Mouse (Mus musculus) layer of hippocampus, adult 18-20 months (tissue): Measurements from ENCODE around the gene Olfr319. TPM values are rescaled to one million over a fixed set of nuclear protein-coding genes. Genes with fewer than 3 reads are reported as not detected.
"Not testable (repeated sequence)": the region's sequence is repeated elsewhere in the genome, so short reads cannot be mapped to it uniquely, and the experiment has no call there.

Source experiments
- DNase-seq, 2 experiments: peaks; one replicate each; pipeline ENCODE4 v3.0.0; 2022; ENCODE audit warnings: low spot score in 2 of 2
- long read RNA-seq: library from polyadenylated mRNA; stranded (forward); transcript quantifications from one replicate; pipeline ENCODE4 v2.0.0, GENCODE M21; 2021
- total RNA-seq, 2 experiments: library from RNA; stranded (reverse); gene quantifications; 2 replicates each; pipeline ENCODE4 v1.2.3; 2021

The Olfr319 gene
- total RNA-seq = not detected
- long read RNA-seq = 0 reads

- no peak for DNase-seq
These were observed at the start of gene Olfr319 for GRCm38 (mm10) chr11:58698862-58699261. Gene Olfr319 (plus strand): TSS chr11:58699162.

GRCm38 (mm10) chr11:58655151-58655550, 43.8 kb upstream of the Olfr319 start:
- no peak for DNase-seq

GRCm38 (mm10) chr11:58658596-58658995, 40.4 kb upstream of the Olfr319 start, which contains the start of gene Olfr322:
Gene Olfr322 (plus strand): TSS chr11:58658782.
- no peak for DNase-seq

- no peak for DNase-seq
These were observed 29.7 kb upstream of the Olfr319 start for GRCm38 (mm10) chr11:58669252-58669651.

- DNase-seq = no peak
These were observed 27.1 kb upstream of the Olfr319 start for GRCm38 (mm10) chr11:58671825-58672224.

GRCm38 (mm10) chr11:58680799-58681198, 18.2 kb upstream of the Olfr319 start, which contains the start of gene Olfr320:
Gene Olfr320 (plus strand): TSS chr11:58681099.
- DNase-seq = no peak

- no peak for DNase-seq
These were observed 10.1 kb downstream of the Olfr319 start for GRCm38 (mm10) chr11:58709086-58709485.

- not testable (repeated sequence) for DNase-seq
These were observed 18.8 kb downstream of the Olfr319 start for GRCm38 (mm10) chr11:58717723-58718122.

GRCm38 (mm10) chr11:58719701-58720100, 20.7 kb downstream of the Olfr319 start:
- DNase-seq = no peak

GRCm38 (mm10) chr11:58723914-58724313, 25.0 kb downstream of the Olfr319 start, which contains the start of gene Olfr318:
Gene Olfr318 (minus strand): TSS chr11:58724014.
- DNase-seq = no peak

GRCm38 (mm10) chr11:58727896-58728650, 29.1 kb downstream of the Olfr319 start:
- not testable (repeated sequence) for DNase-seq

- DNase-seq = peak; percentile 40 to 73
These were observed 34.4 kb downstream of the Olfr319 start for GRCm38 (mm10) chr11:58733372-58733771.

- DNase-seq = no peak
These were observed 39.9 kb downstream of the Olfr319 start, which contains the start of gene Olfr317 for GRCm38 (mm10) chr11:58738792-58739262. Gene Olfr317 (minus strand): TSS chr11:58739212.

- peak; percentile 47 to 53 for DNase-seq
These were observed 52.1 kb downstream of the Olfr319 start for GRCm38 (mm10) chr11:58751096-58751495.

- no peak for DNase-seq
These were observed 53.5 kb downstream of the Olfr319 start, which contains the start of gene Olfr316 for GRCm38 (mm10) chr11:58752434-58752833. Gene Olfr316 (plus strand): TSS chr11:58752734.

Other genes starting within 250 kb of the Olfr319 start
- gene Lypd9, start 246.2 kb upstream of the Olfr319 start, total RNA-seq = not detected
- not detected for gene Olfr30, start 236.9 kb upstream of the Olfr319 start, total RNA-seq
- gene Olfr332, start 206.6 kb upstream of the Olfr319 start, total RNA-seq = not detected
- not detected for gene Olfr331, start 196.6 kb upstream of the Olfr319 start, total RNA-seq
- not detected for gene Olfr330, start 164.3 kb upstream of the Olfr319 start, total RNA-seq
- not detected for gene Olfr329-ps, start 152.7 kb upstream of the Olfr319 start, total RNA-seq
- gene Olfr328, start 143.5 kb upstream of the Olfr319 start, total RNA-seq = under 1 TPM; 0.10 to 0.18 TPM
- gene Olfr224, start 128.6 kb upstream of the Olfr319 start, total RNA-seq = not detected
- gene Olfr325, start 121.4 kb upstream of the Olfr319 start, total RNA-seq = not detected
- not detected for gene Olfr324, start 104.0 kb upstream of the Olfr319 start, total RNA-seq
- not detected for gene 2210407C18Rik, start 83.1 kb upstream of the Olfr319 start, total RNA-seq
- gene Olfr323, start 68.7 kb upstream of the Olfr319 start, total RNA-seq = under 1 TPM in 1 of 2 experiments, not detected in 1; 0.15 TPM
- gene Trim58, start 58.7 kb upstream of the Olfr319 start, total RNA-seq = not detected
- gene Olfr322, start 40.4 kb upstream of the Olfr319 start, total RNA-seq = not detected
- not detected for gene Olfr320, start 18.1 kb upstream of the Olfr319 start, total RNA-seq
- gene Olfr318, start 24.9 kb downstream of the Olfr319 start, total RNA-seq = under 1 TPM in 1 of 2 experiments, not detected in 1; 0.08 TPM
- under 1 TPM in 1 of 2 experiments, not detected in 1; 0.10 TPM for gene Olfr317, start 40.0 kb downstream of the Olfr319 start, total RNA-seq
- gene Olfr316, start 53.6 kb downstream of the Olfr319 start, total RNA-seq = 1 to 10 TPM; 1.1 to 1.4 TPM
- not detected for gene Olfr315, start 74.0 kb downstream of the Olfr319 start, total RNA-seq
- gene Olfr314, start 83.8 kb downstream of the Olfr319 start, total RNA-seq = not detected
- gene Fam183b, start 102.8 kb downstream of the Olfr319 start, total RNA-seq = 1 to 10 TPM; 8.4 to 8.6 TPM
- gene Olfr313, start 115.8 kb downstream of the Olfr319 start, total RNA-seq = not detected
- not detected for gene Olfr312, start 130.1 kb downstream of the Olfr319 start, total RNA-seq
- gene Olfr311, start 140.1 kb downstream of the Olfr319 start, total RNA-seq = not detected
- gene Gm12258, start 148.0 kb downstream of the Olfr319 start, total RNA-seq = 10 to 100 TPM; 16.8 to 17.6 TPM
- gene 2810021J22Rik, start 168.1 kb downstream of the Olfr319 start, total RNA-seq = 10 to 100 TPM; 12.2 to 13.2 TPM
- 1 to 10 TPM; 9.5 to 9.6 TPM for gene Zfp39, start 205.1 kb downstream of the Olfr319 start, total RNA-seq
- gene Btnl10, start 218.7 kb downstream of the Olfr319 start, total RNA-seq = not detected
- gene Rnf187, start 239.8 kb downstream of the Olfr319 start, total RNA-seq = 100 to 1,000 TPM; 493 to 502 TPM
- 10 to 100 TPM; 82.1 to 87.0 TPM for gene Hist3h2ba, start 249.8 kb downstream of the Olfr319 start, total RNA-seq